In the genomic region with DNA sequence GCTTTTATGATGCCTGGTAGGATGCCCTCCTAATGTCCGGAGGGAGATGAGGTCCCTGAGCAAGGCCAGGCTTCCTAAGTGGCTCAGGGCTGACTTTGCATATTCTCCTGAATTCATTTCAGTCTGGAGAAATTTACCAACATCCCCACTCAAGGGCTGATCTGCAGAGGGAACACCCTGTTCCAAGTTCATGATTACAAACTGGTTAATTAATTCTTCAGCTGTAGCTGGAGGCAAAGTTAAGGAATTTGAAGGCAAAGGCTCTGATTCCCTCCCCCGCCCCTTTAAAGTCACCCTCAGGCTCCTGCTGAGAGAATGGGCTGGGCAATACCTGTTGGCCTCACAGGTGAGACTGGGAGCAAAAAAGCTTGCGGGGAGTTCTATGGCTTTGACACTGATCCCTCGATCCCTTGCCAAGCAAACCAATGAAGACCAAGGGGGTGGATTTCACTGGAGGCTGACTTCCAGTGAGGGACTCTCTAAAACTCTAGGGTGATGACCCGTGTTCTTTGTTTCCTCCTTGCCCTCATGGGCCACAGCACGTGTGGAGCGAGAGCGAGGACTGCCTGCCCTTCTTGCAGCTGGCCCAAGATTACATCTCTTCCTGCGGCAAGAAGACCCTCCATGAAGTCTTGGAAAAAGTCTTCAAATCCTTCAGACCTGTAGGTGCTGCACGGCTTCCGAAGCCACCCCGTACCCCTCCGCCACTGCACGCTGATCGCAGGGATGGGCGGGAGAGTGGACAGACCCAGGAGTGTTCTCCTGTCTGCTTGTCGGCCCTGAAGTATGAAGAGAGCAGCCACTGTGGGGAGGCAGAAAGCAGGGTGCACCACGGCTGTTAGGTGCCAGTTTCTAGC, we compare ENCODE assay signal across 13 mouse cellular contexts.
"Had no signal": no experiment of that assay in that cellular context is flagged by ENCODE, and none has a peak within 500 bp of the region (broad histone marks: within the 10 kb centered on the region; RNA-seq: fewer than 3 reads in every experiment).

No protein-coding gene starts in this region.

- H3K4me1 ChIP-seq: limb, embryonic 10.5 days had no signal

- H3K27ac ChIP-seq: layer of hippocampus, adult 2 months; limb, embryonic 10.5 days; liver, embryonic 15.5 days; neural tube, embryonic 15.5 days had no signal

- H3K9ac ChIP-seq: liver, embryonic 15.5 days; neural tube, embryonic 15.5 days had no signal

- ATAC-seq: intestine, embryonic 16.5 days had no signal

- H3K9me3 ChIP-seq: limb, embryonic 10.5 days; liver, embryonic 15.5 days; neural tube, embryonic 15.5 days had no signal

- H3K27me3 ChIP-seq: neural tube, embryonic 15.5 days had no signal

- H3K4me3 ChIP-seq: layer of hippocampus, adult 2 months; limb, embryonic 10.5 days; liver, embryonic 15.5 days; myocyte; neural tube, embryonic 15.5 days had no signal

- H3K36me3 ChIP-seq: limb, embryonic 10.5 days; liver, embryonic 15.5 days had no signal

- DNase-seq: lung, adult 2 months; lung, postnatal 10 days; midbrain, embryonic 14.5 days; right cerebral cortex, adult 18-20 months; right cerebral cortex, postnatal 25 days; thymus, postnatal 36 days had no signal

- H3K4me2 ChIP-seq: liver, embryonic 11.5 days; liver, embryonic 15.5 days; neural tube, embryonic 15.5 days had no signal
